In the genomic region with DNA sequence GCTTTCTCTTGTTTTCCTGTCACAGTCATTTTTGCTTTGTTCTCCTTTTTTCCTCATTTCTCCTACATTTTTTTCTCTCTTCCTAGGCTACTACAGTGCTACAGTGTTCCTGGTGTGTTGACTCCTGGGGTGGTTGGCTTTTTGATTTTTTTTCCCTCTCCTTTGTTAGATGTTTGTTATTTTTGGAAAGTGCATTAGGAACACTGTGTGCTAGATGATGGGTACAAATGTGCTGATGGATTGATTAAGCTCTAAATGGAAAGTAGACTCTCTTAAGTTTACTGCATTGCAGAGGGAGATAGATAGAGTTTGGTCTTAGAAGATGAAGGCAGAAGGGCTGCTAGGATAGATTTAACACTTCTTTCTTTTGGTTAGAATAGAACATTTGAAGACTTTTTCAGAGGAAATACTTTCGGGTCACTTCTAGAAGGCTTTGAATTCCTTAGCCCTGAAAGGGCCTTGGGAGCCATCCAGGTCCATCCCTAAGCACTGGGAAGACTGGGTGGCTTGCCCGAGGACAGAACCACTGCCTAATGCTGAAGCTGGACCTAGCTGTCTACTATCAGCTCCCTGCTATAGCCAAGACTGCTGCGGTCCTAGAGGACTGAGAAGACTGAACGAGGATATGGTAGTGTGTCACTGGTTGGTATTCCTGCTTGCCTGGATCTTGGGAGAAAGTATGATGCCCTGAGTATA, we compare ENCODE assay signal across 13 mouse cellular contexts. TPM values are rescaled to one million over a fixed set of nuclear protein-coding genes. Genes with fewer than 3 reads are reported as not detected.
DNase-seq lines count a peak whose midpoint lies in the region; ATAC-seq and TF ChIP-seq lines count a peak whose summit lies in the region.
"Had no signal": no experiment of that assay in that cellular context is flagged by ENCODE, and none has a peak within 500 bp of the region (broad histone marks: within the 10 kb centered on the region; RNA-seq: fewer than 3 reads in every experiment).

No protein-coding gene starts in this region.

- no peak for TF ChIP-seq POLR2A in lung, adult 2 months (IDR thresholded peaks at IDR 0.05; ENCODE audit: borderline replicate concordance, extremely low read depth, low read depth, low read length)

- TF ChIP-seq CTCF in lung, adult 2 months (IDR thresholded peaks at IDR 0.05; ENCODE audit: insufficient read depth, low read length), result no peak

- H3K4me2 ChIP-seq in lung, embryonic 16.5 days (ENCODE audit: low read depth, low read length), result no peak overlapping the region
- H3K4me2 ChIP-seq in heart, embryonic 15.5 days, result no peak overlapping the region
- H3K4me2 ChIP-seq: embryonic facial prominence, embryonic 12.5 days; limb, embryonic 15.5 days had no signal

- H3K27ac ChIP-seq in lung, embryonic 16.5 days (ENCODE audit: low read length), result peak overlapping the region; percentile 88
- peak overlapping the region; percentile 24 for H3K27ac ChIP-seq in heart, embryonic 15.5 days
- H3K27ac ChIP-seq: embryonic facial prominence, embryonic 12.5 days; limb, embryonic 15.5 days had no signal

- ATAC-seq in lung, embryonic 16.5 days (ENCODE audit: low read depth), result peak; percentile 58; the same call in 1 of the 2 replicates
- no peak for ATAC-seq in heart, embryonic 15.5 days (replicated peaks; ENCODE audit: insufficient number of reproducible peaks, insufficient read depth, low FRiP score, low read depth)

- H3K4me3 ChIP-seq in lung, embryonic 16.5 days (ENCODE audit: low read length), result no peak overlapping the region
- no peak overlapping the region for H3K4me3 ChIP-seq in lung, adult 2 months (replicated peaks; ENCODE audit: extremely low read depth, low read depth, low read length)
- no peak overlapping the region for H3K4me3 ChIP-seq in heart, embryonic 15.5 days
- H3K4me3 ChIP-seq: embryonic facial prominence, embryonic 12.5 days; limb, embryonic 15.5 days had no signal

- DNase-seq in heart, adult 18-20 months, result peak; percentile 77
- no peak for DNase-seq in heart, postnatal 25 days (ENCODE audit: low spot score)
- DNase-seq in lung, adult 2 months, result no peak
- DNase-seq in lung, postnatal 36 days, result peak; percentile 63
- DNase-seq in left cerebral cortex, adult 9 months (ENCODE audit: low spot score in 2 of 2), result no peak
- no peak for DNase-seq in spleen, adult 12 weeks (ENCODE audit: low spot score)
- DNase-seq: right cerebral cortex, adult 18-20 months; thymus, adult 18-20 months had no signal

- no peaks in the 10 kb centered on the region for H3K27me3 ChIP-seq in lung, embryonic 16.5 days (ENCODE audit: control insufficient read depth, insufficient read depth, low read depth, low read length)
- no peaks in the 10 kb centered on the region for H3K27me3 ChIP-seq in heart, embryonic 15.5 days
- H3K27me3 ChIP-seq: CH12.LX; embryonic facial prominence, embryonic 12.5 days; limb, embryonic 15.5 days had no signal

- WGBS in lung, embryonic 16.5 days, result 67% methylated on average over 4 of the region's 4 CpGs
- WGBS in lung, adult 2 months, result 34% methylated on average over 4 of the region's 4 CpGs
- WGBS in heart, embryonic 15.5 days, result 53% methylated on average over 4 of the region's 4 CpGs

- H3K9ac ChIP-seq in lung, embryonic 16.5 days (ENCODE audit: low read length), result no peak overlapping the region
- H3K9ac ChIP-seq in heart, embryonic 15.5 days, result no peak overlapping the region
- H3K9ac ChIP-seq: embryonic facial prominence, embryonic 12.5 days; limb, embryonic 15.5 days had no signal

- H3K36me3 ChIP-seq in lung, embryonic 16.5 days (ENCODE audit: control insufficient read depth, insufficient read depth, low read length), result no peaks in the 10 kb centered on the region
- no peaks in the 10 kb centered on the region for H3K36me3 ChIP-seq in heart, embryonic 15.5 days
- H3K36me3 ChIP-seq: embryonic facial prominence, embryonic 12.5 days; limb, embryonic 15.5 days had no signal

- H3K9me3 ChIP-seq in lung, embryonic 16.5 days (ENCODE audit: control insufficient read depth, low read length), result no peaks in the 10 kb centered on the region
- H3K9me3 ChIP-seq in heart, embryonic 15.5 days (replicated peaks), result no peaks in the 10 kb centered on the region
- H3K9me3 ChIP-seq: embryonic facial prominence, embryonic 12.5 days; limb, embryonic 15.5 days had no signal

- H3K4me1 ChIP-seq in lung, embryonic 16.5 days (replicated peaks; ENCODE audit: control insufficient read depth, insufficient read depth, low read length), result peaks cover 52% of the 10 kb centered on the region
- H3K4me1 ChIP-seq in lung, adult 2 months (ENCODE audit: control insufficient read depth, insufficient read depth, low read length), result peaks cover 52% of the 10 kb centered on the region
- H3K4me1 ChIP-seq in heart, embryonic 15.5 days (replicated peaks), result peaks cover 58% of the 10 kb centered on the region
- H3K4me1 ChIP-seq: embryonic facial prominence, embryonic 12.5 days had no signal

- intact Hi-C loops in heart, postnatal 25 days (cut with DNase I), result no loop called here

RNA-seq across cellular contexts. Expression of gene Susd6, which starts 31.1 kb away (rescaled TPM):
- 10 to 100 TPM; 68.3 to 71.9 TPM for total RNA-seq in heart, adult 18-20 months (2021)
- total RNA-seq in heart, postnatal 25 days (2021), result 10 to 100 TPM; 62.5 to 69.1 TPM
- polyA plus RNA-seq in lung, embryonic 16.5 days (2015; fragmentation: Nextera tagmentation; extraction: Ambion mirVana), result 21.9 and 22.8 TPM in 2 replicates
- 83.3 and 102 TPM in 2 replicates for polyA plus RNA-seq in lung, adult 2 months (2012; rRNA removed)
- 16.4 and 19.6 TPM in 2 replicates for polyA plus RNA-seq in heart, embryonic 15.5 days (2015; fragmentation: Nextera tagmentation; extraction: Ambion mirVana)

Comparison
In these comparisons a context has a peak if more than half of its experiments do, and no peak if none do; other contexts are left out.
1. DNase-seq: peak in heart, adult 18-20 months (2 of 2) and lung, postnatal 36 days (single experiment); none in heart, postnatal 25 days (single experiment), lung, adult 2 months (single experiment), left cerebral cortex, adult 9 months (0 of 2) and spleen, adult 12 weeks (single experiment).